Mouse (Mus musculus) CD4-positive, CD25-positive, alpha-beta regulatory T cell, adult 4 months (primary cell): ENCODE results near the gene Vegfd. TPM values are rescaled to one million over a fixed set of nuclear protein-coding genes. Genes with fewer than 3 reads are reported as not detected.
A peak's percentile ranks its signal among the peaks of the same experiment; 100 is the strongest.

Experiments used
- ATAC-seq: one replicate; pipeline ENCODE4 v1.8.0; 2017
- polyA plus RNA-seq, 2 experiments: library from polyadenylated mRNA; unstranded; fragments of 100-300 nt; shearing (Covaris generic); gene quantifications; one replicate each; pipeline ENCODE4 v1.2.1; 2017

Vegfd gene
- polyA plus RNA-seq, 2 experiments from 2014 or later: not detected

DNA sequence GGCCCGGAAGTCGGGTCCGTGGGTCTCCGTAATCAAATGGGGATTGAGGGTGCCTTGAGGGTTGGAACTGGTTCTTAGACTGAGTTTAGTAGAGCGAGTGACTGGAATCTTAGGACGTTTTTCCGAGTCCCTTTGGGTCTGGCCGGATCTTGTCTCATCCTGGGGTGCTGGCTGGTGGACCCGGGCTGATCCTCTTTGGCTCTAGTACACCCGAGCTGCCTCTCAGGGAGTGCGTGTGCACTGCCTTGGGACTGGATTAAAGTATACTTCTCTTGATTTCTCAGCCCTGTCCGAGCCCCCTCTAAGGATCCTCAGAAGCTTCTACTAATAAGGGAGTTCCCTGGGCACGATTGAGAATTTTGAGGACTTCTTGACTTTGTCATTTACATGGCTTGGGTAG lies 46.8 kb downstream of the Vegfd start:
- no peak for ATAC-seq

- ATAC-seq: no peak
Observed at GRCm38 (mm10) chrX:164420518-164420917, 47.3 kb downstream of the Vegfd start.

DNA sequence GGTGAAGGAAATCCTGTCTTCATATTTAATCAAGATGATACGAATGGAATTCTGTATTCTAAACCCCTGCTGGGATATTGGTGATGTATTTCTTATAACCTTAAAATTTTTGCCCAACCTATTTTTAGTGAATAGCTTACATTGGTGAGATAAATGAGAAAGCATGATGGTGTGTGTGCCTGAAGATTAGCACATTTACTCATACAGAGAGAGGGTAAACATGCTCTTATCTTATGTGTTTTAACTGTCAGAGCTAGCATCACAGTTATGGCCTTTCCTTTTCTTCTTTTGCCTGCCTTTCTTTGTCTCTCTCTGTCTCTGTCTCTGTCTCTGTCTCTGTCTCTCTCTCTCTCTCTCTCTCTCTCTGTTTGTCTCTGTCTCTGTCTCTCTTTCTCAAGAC lies 51.6 kb downstream of the Vegfd start:
- ATAC-seq: no peak

DNA sequence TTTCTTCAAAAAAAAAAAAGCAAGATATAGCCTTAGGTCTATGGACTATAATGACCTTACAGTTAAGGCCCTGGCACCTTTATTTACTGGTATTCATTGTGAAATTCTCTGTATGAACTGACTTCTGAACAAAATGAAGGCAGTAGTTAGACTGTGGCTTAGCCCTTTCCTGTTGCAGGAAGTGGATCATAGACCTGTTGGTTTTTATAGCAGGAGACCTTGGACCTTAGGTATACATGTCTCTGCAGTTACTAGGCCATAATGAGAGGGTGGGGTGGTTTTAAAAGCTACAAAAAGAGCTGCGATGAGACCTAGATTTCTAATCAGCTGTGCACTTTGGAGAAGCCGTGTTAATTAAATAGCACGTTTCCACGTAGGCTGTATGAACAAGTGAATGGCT lies 54.1 kb downstream of the Vegfd start:
- peak; percentile 20 for ATAC-seq

- ATAC-seq: no peak
Observed at GRCm38 (mm10) chrX:164428224-164428623, 55.0 kb downstream of the Vegfd start.

DNA sequence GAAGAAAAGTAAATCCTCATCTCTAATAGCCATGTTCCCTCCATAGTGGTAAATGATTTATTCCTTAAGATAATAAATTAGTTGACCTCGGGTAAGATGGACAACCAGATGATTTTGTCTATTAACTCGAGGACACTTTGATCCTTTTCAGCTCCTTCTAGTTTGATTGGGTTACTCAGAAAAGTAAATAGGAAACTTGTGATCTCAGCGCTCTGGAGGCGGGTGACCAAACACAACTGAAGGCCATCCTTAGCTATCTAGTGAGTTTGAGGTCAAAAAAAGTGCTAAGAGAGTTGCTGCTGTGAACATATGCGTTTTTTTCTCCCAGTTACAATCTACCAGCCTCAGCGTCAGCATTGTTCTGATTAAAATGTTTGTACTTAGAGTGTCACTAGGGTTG lies 57.4 kb downstream of the Vegfd start:
- ATAC-seq: no peak

DNA sequence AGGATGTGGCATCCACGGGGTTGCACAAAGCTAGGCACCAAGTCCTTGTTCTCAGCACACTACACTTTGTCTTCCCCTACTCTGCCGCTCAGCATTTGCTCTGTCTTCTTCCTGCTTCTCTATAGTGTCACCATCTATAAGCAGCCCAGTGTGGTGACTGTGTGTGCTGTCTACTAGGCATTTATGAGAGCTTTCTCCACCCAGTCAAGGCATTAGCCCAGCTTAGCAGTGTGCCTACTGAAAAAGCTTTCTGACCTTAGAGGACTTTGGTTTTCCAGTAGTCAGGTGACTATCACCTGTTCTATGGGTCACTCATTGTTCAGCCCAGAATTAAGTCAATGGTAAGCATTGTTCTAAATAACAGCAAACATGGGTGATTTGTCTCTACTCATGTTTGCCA lies 58.0 kb downstream of the Vegfd start:
- no peak for ATAC-seq

- ATAC-seq: no peak
Observed at GRCm38 (mm10) chrX:164431541-164431940, 58.4 kb downstream of the Vegfd start.

- ATAC-seq: no peak
Observed at GRCm38 (mm10) chrX:164432682-164433081, 59.5 kb downstream of the Vegfd start.

DNA sequence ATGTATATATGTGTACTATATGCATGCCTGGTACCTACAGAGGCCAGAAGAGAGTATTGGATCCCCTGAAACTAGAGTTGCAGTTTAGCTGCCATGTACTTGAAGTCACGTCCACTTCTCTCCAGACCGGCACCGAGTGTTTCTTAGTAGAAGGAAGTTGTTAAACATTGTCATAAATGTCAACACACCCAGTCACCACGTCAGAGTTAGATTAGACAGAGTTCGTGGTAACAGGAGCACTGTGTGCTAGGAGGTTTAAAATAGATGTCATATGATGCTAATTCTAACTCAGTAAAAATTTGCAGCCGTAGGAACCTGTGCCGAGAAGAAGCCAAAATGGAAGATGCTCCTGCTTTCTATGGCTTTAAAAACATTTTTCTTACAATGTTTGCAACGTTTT lies 63.5 kb downstream of the Vegfd start, which contains the start of gene Asb11:
Asb11 (plus strand) TSS at position 286 of the 400 bp plus-strand sequence.
- no peak for ATAC-seq

DNA sequence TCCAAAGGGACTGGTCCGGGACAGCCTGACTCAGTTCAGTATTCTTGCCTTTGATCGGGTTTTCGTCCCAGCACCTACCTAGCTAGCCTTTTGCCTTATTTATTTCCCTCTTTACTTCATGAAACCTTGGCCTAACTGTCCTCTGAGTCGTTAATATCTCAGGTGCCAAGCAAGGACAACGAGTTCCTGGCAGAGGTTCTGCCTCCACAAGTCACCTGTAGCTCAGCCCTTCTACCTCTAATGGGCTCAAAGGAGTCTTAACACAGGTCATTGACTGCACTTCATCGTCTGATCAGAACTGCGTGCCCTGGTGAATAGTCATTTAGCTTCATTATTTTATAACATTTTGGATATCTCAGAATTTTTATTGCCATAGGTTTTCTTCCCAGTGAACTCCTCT lies 66.3 kb downstream of the Vegfd start:
- no peak for ATAC-seq

- ATAC-seq: no peak
Observed at GRCm38 (mm10) chrX:164440140-164440539, 67.0 kb downstream of the Vegfd start.

DNA sequence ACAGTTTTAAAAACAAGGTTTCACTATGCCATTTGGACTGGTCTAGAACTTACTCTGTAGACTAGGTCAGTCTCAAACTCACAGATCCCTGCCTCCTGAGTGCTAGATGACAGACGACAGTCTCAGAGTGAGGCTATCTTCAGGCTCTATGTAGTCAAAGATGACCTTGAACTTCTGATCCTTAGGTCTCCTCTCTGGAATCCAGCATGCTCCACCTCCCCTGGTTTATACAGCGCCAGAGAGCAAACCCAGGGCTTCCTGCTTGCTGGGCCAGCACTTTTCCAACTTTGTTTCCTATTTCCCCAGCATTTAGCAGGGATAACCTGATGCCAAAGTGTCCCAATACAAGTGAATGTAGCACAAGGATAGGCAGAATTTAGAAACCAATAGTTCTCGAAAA lies 67.5 kb downstream of the Vegfd start:
- no peak for ATAC-seq

DNA sequence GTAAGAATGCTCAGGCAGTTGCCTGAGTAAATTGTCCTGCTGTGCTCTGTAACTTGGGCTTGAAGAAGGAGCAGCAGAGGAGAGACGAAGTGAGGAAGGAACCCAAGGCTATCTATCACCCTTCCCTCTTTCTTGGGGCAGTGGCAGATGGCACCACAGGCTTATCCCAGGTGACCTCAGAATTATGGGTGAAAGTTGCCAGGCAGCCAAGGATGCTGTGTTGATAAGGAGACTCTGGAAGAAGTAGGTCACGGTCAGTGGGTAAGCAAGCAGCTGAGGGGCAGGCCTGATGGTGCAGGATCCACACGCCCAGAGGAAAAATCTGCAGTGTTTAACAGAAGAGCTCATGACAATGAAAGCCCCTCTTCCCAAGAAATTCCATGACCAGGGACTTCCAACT lies 68.1 kb downstream of the Vegfd start:
- ATAC-seq: no peak

- ATAC-seq: no peak
Observed at GRCm38 (mm10) chrX:164445601-164446000, 72.4 kb downstream of the Vegfd start.

GRCm38 (mm10) chrX:164446106-164446551 lies 73.0 kb downstream of the Vegfd start:
- no peak for ATAC-seq

DNA sequence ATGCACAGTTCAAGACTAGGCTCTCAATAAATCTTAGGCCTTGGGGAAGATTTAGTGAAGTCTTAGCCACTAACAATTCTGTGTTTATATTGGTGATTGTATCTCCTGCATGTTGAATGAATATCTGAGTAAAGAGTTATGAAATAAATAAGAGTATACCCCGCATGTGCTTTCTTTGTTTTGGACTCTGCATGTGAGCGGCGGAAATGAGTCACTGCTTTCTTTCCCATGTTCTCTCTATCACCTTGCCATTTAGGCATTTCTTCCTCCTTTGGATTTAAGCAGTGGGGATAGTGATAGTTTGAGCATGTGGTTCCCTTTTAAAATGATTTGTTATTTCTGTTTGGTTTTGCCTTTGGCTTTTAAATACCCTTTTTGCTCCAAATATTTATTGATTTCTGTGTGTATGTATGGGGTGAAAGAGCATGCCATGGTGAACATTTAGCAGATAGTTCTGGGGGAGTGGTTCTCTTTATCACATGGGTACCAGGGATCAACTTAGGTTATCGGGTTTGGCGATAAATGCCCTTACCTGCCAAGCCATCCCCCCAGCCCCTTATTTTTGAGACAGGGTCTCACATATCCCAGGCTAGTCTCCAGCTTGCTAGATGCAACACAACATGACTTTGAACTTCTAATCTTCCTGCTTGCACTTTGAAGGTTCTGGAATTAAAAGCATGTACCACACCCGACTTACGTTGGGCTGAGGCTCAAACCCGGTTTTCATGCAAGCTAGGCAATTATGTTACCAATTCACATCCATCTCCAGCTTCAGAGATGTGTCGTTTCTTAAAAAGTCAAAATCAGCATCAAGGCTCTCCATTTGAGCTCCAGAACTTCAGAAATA lies 73.9 kb downstream of the Vegfd start:
- no peak for ATAC-seq

- ATAC-seq: no peak
Observed at GRCm38 (mm10) chrX:164447682-164448071, 74.5 kb downstream of the Vegfd start.

- peak; percentile 54 for ATAC-seq
Observed at GRCm38 (mm10) chrX:164449201-164449600, 76.0 kb downstream of the Vegfd start.

Other genes starting within 250 kb of the Vegfd start
- not detected for gene Ace2, start 234.0 kb upstream of the Vegfd start, polyA plus RNA-seq
- gene Bmx, start 115.2 kb upstream of the Vegfd start, polyA plus RNA-seq: not detected
- gene Pir, start 104.0 kb upstream of the Vegfd start, polyA plus RNA-seq: not detected
- 1 to 10 TPM; 7.7 to 8.3 TPM for gene Piga, start 46.4 kb downstream of the Vegfd start, polyA plus RNA-seq
- not detected for gene Asb11, start 63.6 kb downstream of the Vegfd start, polyA plus RNA-seq
- gene Asb9, start 132.9 kb downstream of the Vegfd start, polyA plus RNA-seq: not detected